Mouse (Mus musculus): ENCODE data around the gene Cd99l2. TPM values are rescaled to one million over a fixed set of nuclear protein-coding genes. Genes with fewer than 3 reads are reported as not detected.
A peak's percentile ranks its signal among the peaks of the same experiment; 100 is the strongest.

The Cd99l2 gene
- polyA plus RNA-seq, 2 experiments, result 7.2 TPM

DNA sequence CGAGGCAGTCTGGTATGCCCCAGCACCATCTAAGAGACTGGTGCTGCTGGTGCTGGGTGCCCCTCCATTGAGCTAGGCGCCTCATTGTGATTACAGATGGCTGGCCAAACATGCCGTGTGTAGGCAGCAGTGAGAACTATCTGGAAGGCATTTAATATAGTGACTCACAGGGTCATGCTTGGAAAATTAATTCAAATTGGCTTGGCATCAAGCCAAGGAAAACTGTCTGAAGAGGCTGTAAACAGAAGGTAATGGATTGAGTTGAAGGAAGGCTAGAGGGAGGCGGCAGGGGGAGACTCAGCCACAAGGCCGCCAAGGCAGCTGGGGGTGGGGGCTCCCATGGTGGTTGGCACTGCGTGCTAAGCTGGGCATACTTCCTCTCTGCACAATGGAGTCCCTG is 36.0 kb upstream of the Cd99l2 start:
- ATAC-seq (ENCODE audit: insufficient read depth) (no peak), DNase-seq (ENCODE audit: low read depth in 3 of 3, low spot score in 3 of 3) (no peak)
- H3K4me3 ChIP-seq (ENCODE audit: insufficient read depth in 1 of 2, low read depth in 2 of 2, low read length in 2 of 2), result no peak overlapping the region
- H3K27ac ChIP-seq, result no peak overlapping the region
- no peak overlapping the region for H3K4me2 ChIP-seq (ENCODE audit: low read depth)
- no peak for TF ChIP-seq CTCF (IDR thresholded peaks at IDR 0.05; ENCODE audit: low read depth)
- TF ChIP-seq EP300 (IDR thresholded peaks at IDR 0.05; ENCODE audit: low read depth), result no peak
- H3K36me3 ChIP-seq (replicated peaks; ENCODE audit: control insufficient read depth, insufficient read depth, low read depth), result no peaks in the 10 kb centered on the region
- H3K27me3 ChIP-seq (ENCODE audit: control insufficient read depth, insufficient read depth, low read length), result no peaks in the 10 kb centered on the region
- 63% methylated on average over 6 of the region's 6 CpGs for WGBS (ENCODE audit: insufficient replicate concordance)
- H3K4me1 ChIP-seq (replicated peaks; ENCODE audit: control insufficient read depth in 2 of 2, insufficient read depth in 2 of 2, low read length in 1 of 2), result peaks cover 14 to 19% of the 10 kb centered on the region in 2 experiments
- H3K9ac ChIP-seq (replicated peaks), result no peak overlapping the region
- no peaks in the 10 kb centered on the region for H3K9me3 ChIP-seq (ENCODE audit: control insufficient read depth, low read length)

DNA sequence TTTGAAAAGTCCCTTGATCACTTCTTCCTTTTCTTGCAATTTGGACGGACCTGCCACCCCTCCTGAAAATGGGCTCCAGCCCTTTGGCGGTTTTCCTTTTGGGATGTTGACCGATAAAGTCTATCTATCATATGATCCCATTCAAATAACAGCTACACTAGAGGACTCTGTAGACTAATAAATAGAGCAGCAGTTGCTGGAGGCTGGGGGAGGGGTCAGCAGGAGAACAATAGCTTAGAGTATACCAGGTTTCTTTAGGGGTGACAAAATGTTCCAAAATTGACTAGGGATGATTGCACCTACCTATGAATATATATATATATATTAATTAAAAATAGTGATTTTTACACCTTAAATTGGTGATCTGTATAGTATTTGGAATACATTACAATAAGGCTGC is 35.5 kb upstream of the Cd99l2 start:
- no peak overlapping the region for H3K4me3 ChIP-seq (ENCODE audit: insufficient read depth in 1 of 2, low read depth in 2 of 2, low read length in 2 of 2)
- DNase-seq (ENCODE audit: low read depth in 3 of 3, low spot score in 3 of 3) (no peak), ATAC-seq (ENCODE audit: insufficient read depth) (no peak)
- H3K9me3 ChIP-seq (ENCODE audit: control insufficient read depth, low read length), result no peaks in the 10 kb centered on the region
- 55% methylated on average over 3 of the region's 3 CpGs for WGBS (ENCODE audit: insufficient replicate concordance)
- H3K4me2 ChIP-seq (ENCODE audit: low read depth), result no peak overlapping the region
- no peak for TF ChIP-seq EP300 (IDR thresholded peaks at IDR 0.05; ENCODE audit: low read depth)
- no peak for TF ChIP-seq CTCF (IDR thresholded peaks at IDR 0.05; ENCODE audit: low read depth)
- H3K27ac ChIP-seq, result no peak overlapping the region
- no peaks in the 10 kb centered on the region for H3K27me3 ChIP-seq (ENCODE audit: control insufficient read depth, insufficient read depth, low read length)
- peaks cover 14 to 19% of the 10 kb centered on the region in 2 experiments for H3K4me1 ChIP-seq (replicated peaks; ENCODE audit: control insufficient read depth in 2 of 2, insufficient read depth in 2 of 2, low read length in 1 of 2)
- no peak overlapping the region for H3K9ac ChIP-seq (replicated peaks)
- no peaks in the 10 kb centered on the region for H3K36me3 ChIP-seq (replicated peaks; ENCODE audit: control insufficient read depth, insufficient read depth, low read depth)

DNA sequence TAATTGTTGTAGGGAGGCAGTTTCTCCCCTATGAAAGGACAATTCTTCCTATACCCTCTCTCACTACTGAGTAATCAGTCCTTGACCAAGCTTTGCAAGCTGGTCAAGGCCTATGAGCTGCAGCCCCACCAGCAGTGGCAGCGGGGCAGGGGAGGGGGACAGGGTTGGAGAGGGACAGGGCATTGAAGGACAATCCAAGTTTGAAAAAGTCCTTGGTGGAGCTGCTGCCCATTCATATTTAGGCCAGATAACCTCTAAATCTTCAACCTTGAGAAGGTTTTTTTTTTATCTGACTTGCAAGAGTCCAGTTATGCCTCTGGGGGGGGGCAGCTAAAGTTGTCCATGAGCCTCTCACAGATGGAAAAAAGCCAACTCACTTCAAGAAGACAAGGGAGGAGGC is 34.8 kb upstream of the Cd99l2 start:
- ATAC-seq (ENCODE audit: insufficient read depth) (no peak), DNase-seq (ENCODE audit: low read depth in 3 of 3, low spot score in 3 of 3) (no peak)
- H3K9me3 ChIP-seq (ENCODE audit: control insufficient read depth, low read length), result no peaks in the 10 kb centered on the region
- no peak overlapping the region for H3K9ac ChIP-seq (replicated peaks)
- no peak overlapping the region for H3K27ac ChIP-seq
- no peak overlapping the region for H3K4me2 ChIP-seq (ENCODE audit: low read depth)
- 100% methylated on average over 1 of the region's 1 CpGs for WGBS (ENCODE audit: insufficient replicate concordance)
- no peaks in the 10 kb centered on the region for H3K36me3 ChIP-seq (replicated peaks; ENCODE audit: control insufficient read depth, insufficient read depth, low read depth)
- H3K27me3 ChIP-seq (ENCODE audit: control insufficient read depth, insufficient read depth, low read length), result no peaks in the 10 kb centered on the region
- TF ChIP-seq EP300 (IDR thresholded peaks at IDR 0.05; ENCODE audit: low read depth), result no peak
- no peak for TF ChIP-seq CTCF (IDR thresholded peaks at IDR 0.05; ENCODE audit: low read depth)
- no peak overlapping the region for H3K4me3 ChIP-seq (ENCODE audit: insufficient read depth in 1 of 2, low read depth in 2 of 2, low read length in 2 of 2)
- peaks cover 14 to 19% of the 10 kb centered on the region in 2 experiments for H3K4me1 ChIP-seq (replicated peaks; ENCODE audit: control insufficient read depth in 2 of 2, insufficient read depth in 2 of 2, low read length in 1 of 2)

DNA sequence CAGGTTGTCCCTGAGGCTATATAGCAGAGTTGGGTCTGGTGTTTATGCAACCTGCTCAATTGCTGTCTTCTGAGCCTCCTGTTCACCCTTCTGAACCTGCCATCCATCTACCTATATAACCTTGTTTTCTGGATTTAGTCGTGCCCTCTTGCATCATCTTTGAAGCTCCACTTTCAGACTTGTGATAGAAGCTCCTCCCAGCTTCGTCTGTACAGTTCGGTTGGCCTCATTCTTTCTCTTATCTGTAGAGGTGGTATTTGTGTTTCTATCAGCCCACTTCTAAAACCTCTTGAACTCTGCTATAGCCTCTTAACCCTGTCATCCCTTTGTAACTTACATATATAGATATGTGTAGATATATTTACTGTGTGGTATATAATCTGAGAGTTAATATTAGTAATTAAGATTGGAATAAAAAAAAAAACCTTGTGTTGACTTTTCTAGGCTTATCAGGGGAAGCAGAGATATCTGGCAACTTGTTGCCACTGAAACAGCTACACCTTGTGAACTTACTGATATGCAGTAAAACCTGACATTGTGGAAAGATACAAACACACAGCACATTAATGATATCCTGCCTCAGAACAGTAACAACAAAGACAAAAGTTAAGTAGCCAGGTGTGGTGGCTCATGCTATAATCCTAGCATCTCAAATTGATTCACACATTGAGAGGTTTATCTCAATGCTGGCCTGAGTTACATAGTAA is 33.1 kb upstream of the Cd99l2 start:
- no peaks in the 10 kb centered on the region for H3K36me3 ChIP-seq (replicated peaks; ENCODE audit: control insufficient read depth, insufficient read depth, low read depth)
- ATAC-seq (ENCODE audit: insufficient read depth) (peak; percentile 68; the same call in 1 of the 2 replicates), DNase-seq (ENCODE audit: low read depth in 3 of 3, low spot score in 3 of 3) (no peak)
- no peaks in the 10 kb centered on the region for H3K27me3 ChIP-seq (ENCODE audit: control insufficient read depth, insufficient read depth, low read length)
- 18% methylated on average over 3 of the region's 3 CpGs for WGBS (ENCODE audit: insufficient replicate concordance)
- TF ChIP-seq CTCF (IDR thresholded peaks at IDR 0.05; ENCODE audit: low read depth) (no peak), EP300 (IDR thresholded peaks at IDR 0.05; ENCODE audit: low read depth) (peak; percentile 75)
- H3K4me3 ChIP-seq (ENCODE audit: insufficient read depth in 1 of 2, low read depth in 2 of 2, low read length in 2 of 2), result no peak overlapping the region
- peak overlapping the region; percentile 54 for H3K27ac ChIP-seq
- peak overlapping the region; percentile 22; the same call in 1 of the 2 replicates for H3K4me2 ChIP-seq (ENCODE audit: low read depth)
- no peaks in the 10 kb centered on the region for H3K9me3 ChIP-seq (ENCODE audit: control insufficient read depth, low read length)
- H3K9ac ChIP-seq (replicated peaks), result no peak overlapping the region
- H3K4me1 ChIP-seq (replicated peaks; ENCODE audit: control insufficient read depth in 2 of 2, insufficient read depth in 2 of 2, low read length in 1 of 2), result peaks cover 14 to 19% of the 10 kb centered on the region in 2 experiments

DNA sequence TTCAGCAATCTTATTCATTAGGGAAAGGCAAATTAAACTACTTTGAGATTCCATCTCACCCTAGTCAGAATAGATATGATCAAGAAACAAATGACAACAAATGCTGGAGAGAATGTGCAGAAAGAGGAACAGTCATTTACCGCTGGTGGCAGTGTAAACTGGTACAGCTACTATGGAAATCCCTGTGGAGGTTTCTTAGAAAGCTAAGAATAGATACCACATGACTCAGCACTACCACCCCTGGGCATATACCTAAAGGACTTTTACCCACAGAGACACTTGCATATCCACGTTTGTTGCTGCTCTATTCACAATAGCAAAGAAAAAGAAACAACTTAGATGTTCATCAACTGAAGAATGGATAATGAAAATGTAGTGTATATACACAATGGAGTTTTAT is 31.7 kb upstream of the Cd99l2 start:
- DNase-seq (ENCODE audit: low read depth in 3 of 3, low spot score in 3 of 3), result peak in 2 of 3 experiments; percentile 50 to 63
- ATAC-seq (ENCODE audit: insufficient read depth), result peak; percentile 66; the same call in 1 of the 2 replicates
- TF ChIP-seq CTCF (IDR thresholded peaks at IDR 0.05; ENCODE audit: low read depth) (no peak), EP300 (IDR thresholded peaks at IDR 0.05; ENCODE audit: low read depth) (no peak)
- 23% methylated on average over 2 of the region's 2 CpGs for WGBS (ENCODE audit: insufficient replicate concordance)
- no peak overlapping the region for H3K27ac ChIP-seq
- H3K4me3 ChIP-seq (ENCODE audit: insufficient read depth in 1 of 2, low read depth in 2 of 2, low read length in 2 of 2), result no peak overlapping the region
- peak overlapping the region; percentile 27 for H3K4me2 ChIP-seq (ENCODE audit: low read depth)
- H3K27me3 ChIP-seq (ENCODE audit: control insufficient read depth, insufficient read depth, low read length), result no peaks in the 10 kb centered on the region
- no peaks in the 10 kb centered on the region for H3K9me3 ChIP-seq (ENCODE audit: control insufficient read depth, low read length)
- H3K4me1 ChIP-seq (replicated peaks; ENCODE audit: control insufficient read depth in 2 of 2, insufficient read depth in 2 of 2, low read length in 1 of 2), result peaks cover 14 to 23% of the 10 kb centered on the region in 2 experiments
- no peak overlapping the region for H3K9ac ChIP-seq (replicated peaks)
- no peaks in the 10 kb centered on the region for H3K36me3 ChIP-seq (replicated peaks; ENCODE audit: control insufficient read depth, insufficient read depth, low read depth)
